Comparison of ENCODE assay signal across 8 mouse cellular contexts in the genomic region with DNA sequence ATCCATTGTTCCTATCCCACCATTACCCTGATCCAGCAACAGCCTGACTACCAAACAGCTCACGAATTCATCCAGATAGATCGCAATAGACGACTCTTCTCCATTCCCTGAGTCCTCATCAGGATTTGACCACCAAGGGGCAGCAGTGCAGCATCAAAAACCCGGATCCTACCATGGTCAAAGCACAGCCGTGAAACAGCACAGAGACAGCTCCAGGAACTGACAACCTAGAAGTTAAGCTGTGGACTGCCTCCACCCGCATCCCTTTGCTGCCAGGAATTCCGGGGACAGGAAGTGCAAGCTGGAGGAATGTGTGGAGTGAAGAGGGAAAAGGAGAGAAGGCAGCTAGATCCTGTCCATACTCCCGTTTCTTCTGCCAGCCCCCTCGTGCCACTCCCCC. TPM values are rescaled to one million over a fixed set of nuclear protein-coding genes. Genes with fewer than 3 reads are reported as not detected.
DNase-seq lines count a peak whose midpoint lies in the region; ATAC-seq and TF ChIP-seq lines count a peak whose summit lies in the region.

No protein-coding gene starts in this region.

- no peak for TF ChIP-seq POLR2A in limb, embryonic 14.5 days (IDR thresholded peaks at IDR 0.05; ENCODE audit: borderline replicate concordance, extremely low read depth, insufficient read depth, insufficient read length)

- H3K9me3 ChIP-seq in limb, embryonic 14.5 days (ENCODE audit: control insufficient read depth, low read length) = no peaks in the 10 kb centered on the region
- H3K9me3 ChIP-seq in stomach, embryonic 15.5 days = no peaks in the 10 kb centered on the region

- H3K27me3 ChIP-seq in limb, embryonic 14.5 days (ENCODE audit: control insufficient read depth, insufficient read depth, low read length) = no peaks in the 10 kb centered on the region
- no peaks in the 10 kb centered on the region for H3K27me3 ChIP-seq in stomach, embryonic 15.5 days (replicated peaks)

- peaks cover 9% of the 10 kb centered on the region for H3K4me1 ChIP-seq in limb, embryonic 14.5 days (ENCODE audit: control insufficient read depth, insufficient read depth, low read length)
- peaks cover 18% of the 10 kb centered on the region for H3K4me1 ChIP-seq in stomach, embryonic 15.5 days

- ATAC-seq in limb, embryonic 14.5 days (ENCODE audit: low FRiP score, low read depth) = peak; percentile 75
- ATAC-seq in stomach, embryonic 15.5 days (ENCODE audit: insufficient read depth, low FRiP score, low read depth) = peak; percentile 59; the same call in 1 of the 2 replicates

- no peak overlapping the region for H3K27ac ChIP-seq in limb, embryonic 14.5 days (replicated peaks; ENCODE audit: low read depth, low read length)
- H3K27ac ChIP-seq in stomach, embryonic 15.5 days = no peak overlapping the region

- no peak overlapping the region for H3K4me2 ChIP-seq in limb, embryonic 14.5 days (replicated peaks; ENCODE audit: low read depth, low read length, severe bottlenecking)
- no peak overlapping the region for H3K4me2 ChIP-seq in stomach, embryonic 15.5 days

- 12% methylated on average over 9 of the region's 9 CpGs for WGBS in limb, embryonic 14.5 days
- 13% methylated on average over 9 of the region's 9 CpGs for WGBS in stomach, embryonic 15.5 days

- H3K4me3 ChIP-seq in limb, embryonic 14.5 days (replicated peaks; ENCODE audit: low read length) = no peak overlapping the region
- H3K4me3 ChIP-seq in stomach, embryonic 15.5 days (replicated peaks) = no peak overlapping the region

- H3K9ac ChIP-seq in limb, embryonic 14.5 days (ENCODE audit: low read depth, low read length, severe bottlenecking) = no peak overlapping the region
- no peak overlapping the region for H3K9ac ChIP-seq in stomach, embryonic 15.5 days

- no peaks in the 10 kb centered on the region for H3K36me3 ChIP-seq in limb, embryonic 14.5 days (ENCODE audit: control insufficient read depth, insufficient read depth, low read length)
- H3K36me3 ChIP-seq in stomach, embryonic 15.5 days = no peaks in the 10 kb centered on the region

- peak; percentile 66 to 76 for DNase-seq in urinary bladder, adult 18-20 months (ENCODE audit: low spot score in 2 of 2)
- no peak for DNase-seq in urinary bladder, postnatal 10 days (ENCODE audit: low spot score)
- peak; percentile 85 for DNase-seq in embryo, embryonic 10.5 days (ENCODE audit: low spot score)
- peak; percentile 90 for DNase-seq in heart, adult 8-10 months (ENCODE audit: low spot score)
- peak; percentile 83 for DNase-seq in kidney, adult 18-20 months
- DNase-seq in limb, embryonic 14.5 days (ENCODE audit: low spot score) = peak; percentile 75
- DNase-seq in monocyte, adult 2 months (ENCODE audit: low read depth in 1 of 2, low spot score in 2 of 2) = peak; percentile 35 to 53

RNA-seq across cellular contexts. Expression of gene P2ry6, which starts 13.6 kb away (rescaled TPM):
- total RNA-seq in heart, adult 8-10 months (2022) = 1 to 10 TPM; 2.7 to 4.0 (median 3.3) TPM
- polyA plus RNA-seq in limb, embryonic 14.5 days (2012; rRNA removed) = 5.3 and 8.5 TPM in 2 replicates
- 5.9 and 6.5 TPM in 2 replicates for polyA plus RNA-seq in limb, embryonic 14.5 days (2014; fragmentation: Nextera tagmentation; extraction: Ambion mirVana)
- 8.0 and 8.2 TPM in 2 replicates for polyA plus RNA-seq in stomach, embryonic 15.5 days (2015; fragmentation: Nextera tagmentation; extraction: Ambion mirVana)

RNA-seq across cellular contexts. Expression of gene P2ry2, which starts 24.6 kb away (rescaled TPM):
- total RNA-seq in heart, adult 8-10 months (2022) = 10 to 100 TPM; 24.6 to 27.7 (median 27.2) TPM
- polyA plus RNA-seq in limb, embryonic 14.5 days (2012; rRNA removed) = 2.0 and 2.1 TPM in 2 replicates
- 2.2 and 3.2 TPM in 2 replicates for polyA plus RNA-seq in limb, embryonic 14.5 days (2014; fragmentation: Nextera tagmentation; extraction: Ambion mirVana)
- 3.0 and 4.9 TPM in 2 replicates for polyA plus RNA-seq in stomach, embryonic 15.5 days (2015; fragmentation: Nextera tagmentation; extraction: Ambion mirVana)

RNA-seq across cellular contexts. Expression of gene Arhgef17, which starts 56.2 kb away (rescaled TPM):
- 10 to 100 TPM; 25.0 to 36.6 (median 28.1) TPM for total RNA-seq in heart, adult 8-10 months (2022)
- polyA plus RNA-seq in limb, embryonic 14.5 days (2012; rRNA removed) = 42.8 and 55.2 TPM in 2 replicates
- 15.4 and 16.4 TPM in 2 replicates for polyA plus RNA-seq in limb, embryonic 14.5 days (2014; fragmentation: Nextera tagmentation; extraction: Ambion mirVana)
- polyA plus RNA-seq in stomach, embryonic 15.5 days (2015; fragmentation: Nextera tagmentation; extraction: Ambion mirVana) = 6.2 and 7.9 TPM in 2 replicates
